Mouse (Mus musculus) limb, embryonic 11.5 days (tissue): ENCODE results near the gene Rnd3. TPM values are rescaled to one million over a fixed set of nuclear protein-coding genes. Genes with fewer than 3 reads are reported as not detected.

Source experiments
- ATAC-seq: fragments of 200-750 bp; cut with Nextera tagmentation; 2 replicates; pipeline ENCODE4 v1.8.0; 2017; ENCODE audit warnings: low read depth; ENCODE audit not compliant: insufficient number of reproducible peaks, low FRiP score, low TSS enrichment
- DNase-seq: peaks from one replicate; pipeline ENCODE4 v3.0.0-alpha.2; 2015; ENCODE audit warnings: low spot score
- H3K27ac ChIP-seq: fragments of 300-500 bp; sonication (generic); replicated peaks from 2 replicates; pipeline ENCODE4 v1.5.1; 2014; ENCODE audit warnings: low read depth, mild to moderate bottlenecking, low read length
- H3K27me3 ChIP-seq: fragments of 300-500 bp; sonication (generic); 2 replicates; pipeline ENCODE4 v1.6.1; 2014; ENCODE audit warnings: mild to moderate bottlenecking, low read length, mixed read lengths; ENCODE audit not compliant: control insufficient read depth, insufficient read depth
- H3K36me3 ChIP-seq: fragments of 300-500 bp; sonication (generic); 2 replicates; pipeline ENCODE4 v1.6.1; 2014; ENCODE audit warnings: mild to moderate bottlenecking, low read length, moderate library complexity, mixed read lengths; ENCODE audit not compliant: control insufficient read depth, insufficient read depth
- H3K4me1 ChIP-seq: fragments of 300-500 bp; sonication (generic); 2 replicates; pipeline ENCODE4 v1.6.1; 2014; ENCODE audit warnings: low read length, mixed read lengths; ENCODE audit not compliant: control insufficient read depth, insufficient read depth
- H3K4me2 ChIP-seq: fragments of 300-500 bp; sonication (generic); 2 replicates; pipeline ENCODE4 v1.6.1; 2014; ENCODE audit warnings: low read depth, mild to moderate bottlenecking, moderate library complexity; ENCODE audit not compliant: severe bottlenecking
- H3K4me3 ChIP-seq: fragments of 300-500 bp; sonication (generic); 2 replicates; pipeline ENCODE4 v1.5.1; 2014; ENCODE audit warnings: low read depth, low read length
- H3K9ac ChIP-seq: fragments of 300-500 bp; sonication (generic); 2 replicates; pipeline ENCODE4 v1.6.1; 2014; ENCODE audit warnings: mild to moderate bottlenecking, low read length
- H3K9me3 ChIP-seq: fragments of 300-500 bp; sonication (generic); 2 replicates; pipeline ENCODE4 v1.6.1; 2016; ENCODE audit warnings: low read length; ENCODE audit not compliant: control insufficient read depth
- WGBS: fragments of 180-500 bp; shearing (Covaris S2); extraction: QIAGEN DNeasy Blood & Tissue Kit; methylation state at CpG from one replicate; pipeline ENCODE4 v1.1.7; 2014; 5-methylcytosine and 5-hydroxymethylcytosine counted together
- polyA plus RNA-seq: library from polyadenylated mRNA; unstranded; fragments of >200 nt; fragmentation: Nextera tagmentation; extraction: Ambion mirVana; gene quantifications from 2 replicates; pipeline ENCODE4 v1.2.1, GENCODE M21; 2014

The Rnd3 gene
- polyA plus RNA-seq = 136 and 156 TPM in 2 replicates

DNA sequence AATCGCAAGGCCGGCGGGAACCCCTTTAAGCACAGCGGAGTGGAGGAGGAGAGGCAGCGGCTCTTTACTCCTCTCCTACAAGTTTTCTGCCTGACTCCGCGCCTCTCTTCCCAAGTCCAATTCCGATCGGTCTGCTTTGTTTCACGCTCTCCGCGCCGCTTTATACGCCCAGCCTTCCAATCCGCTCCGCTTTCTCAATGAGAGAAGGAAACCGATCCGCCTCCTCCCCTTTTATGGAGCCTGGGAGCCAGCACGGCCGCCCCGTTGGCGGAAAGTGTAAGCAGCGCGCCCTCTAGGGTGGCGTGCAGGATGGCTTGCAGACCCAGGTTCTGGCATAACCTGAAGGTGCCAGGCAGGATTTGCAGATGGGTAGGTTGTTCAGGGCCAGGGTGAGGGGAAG lies at the start of gene Rnd3:
Gene Rnd3 (minus strand): TSS at position 137 of the 400 bp plus-strand sequence.
- ATAC-seq = peak; percentile 79
- Histone ChIP-seq H3K4me2 (peak within 1 kb of the TSS; percentile 48), H3K4me3 (peak within 1 kb of the TSS; percentile 87), H3K9me3 (no peaks in the 10 kb centered on the region), H3K36me3 (no peaks in the 10 kb centered on the region), H3K4me1 (no peaks in the 10 kb centered on the region; the same call in 1 of the 2 replicates), H3K27me3 (no peaks in the 10 kb centered on the region), H3K9ac (peak within 1 kb of the TSS; percentile 94), H3K27ac (peak within 1 kb of the TSS; percentile 74)
- WGBS = under 1% methylated on average over 25 of the region's 25 CpGs
- peak; percentile 98 for DNase-seq

DNA sequence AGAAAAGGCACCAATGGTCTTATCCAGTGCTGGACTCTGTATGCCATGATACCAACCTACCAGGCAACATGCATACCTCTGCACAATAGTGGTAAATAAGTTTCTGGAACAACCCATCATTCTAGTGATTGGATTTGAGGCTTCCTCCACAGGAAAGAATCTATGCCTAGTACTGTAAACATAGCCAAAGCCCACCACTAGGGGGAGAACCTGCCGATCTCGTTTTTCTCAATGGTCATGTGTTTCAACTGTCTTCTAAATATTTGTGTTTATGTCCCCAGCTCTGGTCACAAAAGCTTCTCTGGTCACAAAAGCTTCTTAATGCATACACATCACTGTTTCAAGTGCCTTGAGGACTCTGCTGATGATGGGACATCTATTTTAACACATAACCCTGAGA lies 43.4 kb upstream of the Rnd3 start:
- Histone ChIP-seq H3K27me3 (no peaks in the 10 kb centered on the region), H3K9me3 (no peaks in the 10 kb centered on the region), H3K27ac (no peak overlapping the region), H3K9ac (no peak overlapping the region), H3K4me3 (no peak overlapping the region), H3K4me1 (no peaks in the 10 kb centered on the region), H3K36me3 (no peaks in the 10 kb centered on the region), H3K4me2 (no peak overlapping the region)
- DNase-seq = no peak
- no peak for ATAC-seq
- WGBS = 65% methylated on average over 2 of the region's 2 CpGs

DNA sequence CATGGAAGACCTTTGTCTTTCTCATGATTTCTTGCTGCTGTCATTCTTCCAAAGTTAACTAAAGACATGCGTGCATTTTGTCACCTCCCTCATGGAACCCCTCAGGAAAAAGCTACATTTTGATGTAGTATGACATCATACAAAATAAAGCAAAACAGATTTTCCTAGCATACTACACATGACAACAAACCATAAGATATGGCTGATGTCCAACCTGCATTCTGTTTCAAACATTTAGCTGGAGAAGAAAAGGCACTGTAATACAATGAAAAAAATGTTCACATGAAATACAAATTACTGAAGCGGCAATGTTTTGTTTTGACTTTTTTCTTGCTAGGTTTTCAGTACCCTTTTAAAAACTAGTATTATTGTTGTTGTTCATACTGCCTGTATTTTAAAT lies 36.9 kb upstream of the Rnd3 start:
- DNase-seq = no peak
- H3K4me1 ChIP-seq = no peaks in the 10 kb centered on the region
- no peak overlapping the region for H3K4me3 ChIP-seq
- H3K9me3 ChIP-seq = no peaks in the 10 kb centered on the region
- no peak overlapping the region for H3K4me2 ChIP-seq
- no peaks in the 10 kb centered on the region for H3K27me3 ChIP-seq
- no peaks in the 10 kb centered on the region for H3K36me3 ChIP-seq
- no peak overlapping the region for H3K27ac ChIP-seq
- H3K9ac ChIP-seq = no peak overlapping the region
- ATAC-seq = no peak
- 89% methylated on average over 2 of the region's 2 CpGs for WGBS

DNA sequence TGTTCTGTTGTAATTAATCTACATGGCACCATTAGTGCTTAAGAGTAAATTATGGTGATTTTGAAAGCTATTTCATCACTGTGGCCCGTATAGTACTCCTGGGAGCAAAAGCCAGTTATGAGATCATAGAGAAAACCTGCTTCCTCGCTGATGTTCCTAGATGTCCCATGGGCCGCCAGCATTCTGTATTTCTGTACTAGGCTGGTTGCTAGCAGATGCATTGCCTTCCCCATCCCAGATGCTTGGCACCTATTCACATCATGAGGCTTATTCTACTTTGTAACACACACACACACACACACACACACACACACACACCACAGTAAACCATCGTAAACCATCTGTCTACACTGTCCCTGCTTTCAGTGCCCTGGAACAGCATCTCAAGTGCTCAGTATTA lies 34.1 kb upstream of the Rnd3 start:
- WGBS = 90% methylated on average over 4 of the region's 4 CpGs
- Histone ChIP-seq H3K4me1 (no peaks in the 10 kb centered on the region), H3K36me3 (no peaks in the 10 kb centered on the region), H3K27ac (no peak overlapping the region), H3K9me3 (no peaks in the 10 kb centered on the region), H3K9ac (no peak overlapping the region), H3K27me3 (no peaks in the 10 kb centered on the region), H3K4me3 (no peak overlapping the region), H3K4me2 (no peak overlapping the region)
- no peak for ATAC-seq
- DNase-seq = no peak

DNA sequence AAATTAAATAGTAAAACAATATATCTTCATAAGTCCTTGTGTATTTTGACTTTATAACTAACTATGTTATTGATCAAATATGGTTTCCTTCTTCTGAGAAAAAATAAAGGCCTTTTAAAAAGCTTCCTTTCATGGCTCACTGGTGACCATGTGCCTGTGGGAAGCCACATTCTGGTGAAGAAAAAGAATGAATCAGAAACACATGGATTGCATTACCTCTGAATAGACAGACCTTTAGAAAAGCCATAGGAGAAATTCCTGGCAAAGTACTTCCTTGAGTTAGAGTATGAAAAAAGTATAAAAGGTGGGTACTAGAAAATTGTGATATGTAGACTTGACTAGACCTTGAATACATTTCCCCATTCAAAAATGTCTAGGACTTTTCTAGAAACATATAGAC lies 32.5 kb upstream of the Rnd3 start:
- Histone ChIP-seq H3K9ac (no peak overlapping the region), H3K4me3 (no peak overlapping the region), H3K9me3 (no peaks in the 10 kb centered on the region), H3K4me2 (no peak overlapping the region), H3K27me3 (no peaks in the 10 kb centered on the region), H3K27ac (no peak overlapping the region), H3K36me3 (no peaks in the 10 kb centered on the region), H3K4me1 (no peaks in the 10 kb centered on the region)
- ATAC-seq = no peak
- no peak for DNase-seq

DNA sequence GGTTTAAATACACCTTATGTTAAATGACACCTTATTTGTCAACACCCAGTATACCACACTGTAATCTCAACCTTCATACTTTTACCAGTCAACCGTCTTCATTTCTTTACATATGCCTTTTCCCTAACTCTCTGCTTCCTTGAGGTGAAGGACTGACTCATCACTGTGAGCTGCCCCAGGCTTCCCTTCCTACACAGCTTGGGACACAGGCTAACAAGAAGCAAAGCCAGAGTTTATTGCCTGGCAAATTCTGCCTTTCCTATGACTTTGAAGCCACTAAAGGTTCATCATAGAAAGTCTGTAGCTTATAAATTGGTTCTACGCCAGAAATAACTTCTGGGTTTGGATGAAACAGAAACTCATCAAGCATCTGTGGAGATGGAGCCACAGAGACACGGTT lies 30.2 kb upstream of the Rnd3 start:
- Histone ChIP-seq H3K27me3 (no peaks in the 10 kb centered on the region), H3K36me3 (no peaks in the 10 kb centered on the region), H3K9me3 (no peaks in the 10 kb centered on the region), H3K4me3 (no peak overlapping the region), H3K4me2 (no peak overlapping the region), H3K9ac (no peak overlapping the region), H3K4me1 (no peaks in the 10 kb centered on the region), H3K27ac (no peak overlapping the region)
- no peak for ATAC-seq
- WGBS = 85% methylated on average over 3 of the region's 3 CpGs
- DNase-seq = no peak

DNA sequence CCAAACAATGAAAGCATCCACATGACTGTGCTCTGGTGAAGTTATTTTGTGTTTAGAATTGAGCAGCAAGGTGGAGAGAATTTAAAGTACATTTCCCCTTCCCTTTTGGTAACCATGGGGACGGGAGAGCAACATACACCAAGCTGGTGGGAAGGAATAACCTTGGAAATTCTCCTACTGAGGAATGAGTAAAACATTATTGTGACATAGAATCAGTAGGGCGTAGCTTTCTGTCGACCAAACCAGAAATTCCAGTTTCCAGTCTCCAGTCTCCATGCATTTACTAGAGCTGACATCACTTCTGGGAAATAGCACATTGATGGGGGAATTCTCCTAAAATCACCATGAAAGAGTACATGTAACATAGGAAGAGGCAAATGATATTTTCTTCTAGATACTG lies 28.7 kb upstream of the Rnd3 start:
- DNase-seq (no peak), ATAC-seq (no peak)
- 80% methylated on average over 3 of the region's 3 CpGs for WGBS
- no peak overlapping the region for H3K4me2 ChIP-seq
- no peaks in the 10 kb centered on the region for H3K27me3 ChIP-seq
- H3K36me3 ChIP-seq = no peaks in the 10 kb centered on the region
- H3K27ac ChIP-seq = no peak overlapping the region
- H3K9me3 ChIP-seq = no peaks in the 10 kb centered on the region
- no peaks in the 10 kb centered on the region for H3K4me1 ChIP-seq
- H3K4me3 ChIP-seq = no peak overlapping the region
- H3K9ac ChIP-seq = no peak overlapping the region

DNA sequence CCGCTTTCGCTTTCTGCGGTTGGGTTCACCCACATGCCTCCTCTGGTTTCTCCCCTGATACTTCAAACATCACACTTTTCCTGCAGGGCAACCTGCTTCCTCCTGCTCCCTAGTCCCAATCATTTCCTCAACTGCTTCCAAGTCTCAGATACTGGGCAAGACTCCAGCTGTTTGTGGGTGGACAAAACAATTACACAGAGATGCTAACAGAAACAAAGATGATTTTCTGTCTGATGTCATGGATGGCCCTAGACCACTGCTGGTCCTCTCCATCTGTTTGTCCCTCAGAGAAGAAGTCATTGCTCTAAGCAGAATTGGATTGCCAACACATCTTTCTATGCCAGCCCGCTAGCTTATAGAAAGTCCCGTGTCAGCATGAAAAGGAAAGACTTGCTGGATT lies 26.4 kb upstream of the Rnd3 start:
- no peak overlapping the region for H3K27ac ChIP-seq
- no peaks in the 10 kb centered on the region for H3K36me3 ChIP-seq
- H3K9me3 ChIP-seq = no peaks in the 10 kb centered on the region
- H3K4me3 ChIP-seq = no peak overlapping the region
- ATAC-seq (no peak), DNase-seq (no peak)
- H3K9ac ChIP-seq = no peak overlapping the region
- WGBS = 96% methylated on average over 5 of the region's 5 CpGs
- no peaks in the 10 kb centered on the region for H3K4me1 ChIP-seq
- no peak overlapping the region for H3K4me2 ChIP-seq
- H3K27me3 ChIP-seq = no peaks in the 10 kb centered on the region

DNA sequence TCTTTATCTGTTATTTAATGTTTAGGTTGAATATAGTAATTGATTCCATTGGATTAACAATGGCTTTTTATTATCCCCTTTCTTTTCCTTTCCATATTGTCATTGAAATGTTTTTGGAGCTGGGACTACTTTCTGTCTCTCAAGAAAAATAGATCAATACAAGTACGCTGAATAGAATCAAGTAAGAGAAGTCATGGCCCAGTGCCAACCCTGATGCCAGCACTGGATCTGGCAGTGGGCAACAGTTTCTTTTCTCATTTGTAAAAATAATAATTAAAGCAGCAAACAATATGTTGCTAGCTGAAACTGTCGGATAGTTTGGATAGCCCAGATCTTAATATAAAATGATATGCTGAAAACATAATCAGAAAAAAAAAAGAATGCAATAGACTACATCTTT lies 12.2 kb upstream of the Rnd3 start:
- Histone ChIP-seq H3K36me3 (no peaks in the 10 kb centered on the region), H3K9ac (no peak overlapping the region), H3K27ac (no peak overlapping the region), H3K4me2 (no peak overlapping the region), H3K27me3 (no peaks in the 10 kb centered on the region), H3K9me3 (no peaks in the 10 kb centered on the region), H3K4me3 (no peak overlapping the region), H3K4me1 (no peaks in the 10 kb centered on the region)
- DNase-seq (no peak), ATAC-seq (no peak)
- WGBS = 91% methylated on average over 2 of the region's 2 CpGs
